Mouse (Mus musculus) monocyte, adult 2 months (primary cell): ENCODE results near the gene Rasl11a.
A peak's percentile ranks its signal among the peaks of the same experiment; 100 is the strongest.

Experiments used
- DNase-seq, 2 experiments: peaks; one replicate each; pipeline ENCODE4 v3.0.0; 2022; ENCODE audit warnings: low spot score in 2 of 2, low read depth in 1 of 2

Rasl11a gene

DNA sequence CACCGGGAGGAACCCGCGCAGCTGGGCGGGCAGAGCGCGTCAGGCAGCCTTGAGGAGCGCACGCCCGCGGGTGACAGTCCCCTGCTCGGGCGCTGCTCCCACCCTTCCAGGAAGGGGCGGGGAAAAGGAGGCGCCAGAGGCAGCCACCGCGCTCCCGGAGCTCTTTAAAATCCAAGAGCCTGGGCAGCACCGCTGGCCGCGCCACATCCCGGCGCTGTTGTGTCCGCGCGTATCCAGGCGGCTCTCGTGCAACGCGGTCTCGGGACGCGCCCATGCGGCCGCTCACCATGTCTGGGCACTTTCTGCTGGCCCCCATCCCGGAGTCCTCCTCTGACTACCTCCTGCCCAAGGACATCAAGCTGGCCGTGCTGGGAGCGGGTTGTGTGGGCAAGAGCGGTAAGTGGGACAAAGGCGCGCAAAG is at the start of gene Rasl11a:
Gene Rasl11a (plus strand): TSS at position 127 of the 421 bp plus-strand sequence.
- DNase-seq = peak in 1 of 2 experiments; percentile 8

DNA sequence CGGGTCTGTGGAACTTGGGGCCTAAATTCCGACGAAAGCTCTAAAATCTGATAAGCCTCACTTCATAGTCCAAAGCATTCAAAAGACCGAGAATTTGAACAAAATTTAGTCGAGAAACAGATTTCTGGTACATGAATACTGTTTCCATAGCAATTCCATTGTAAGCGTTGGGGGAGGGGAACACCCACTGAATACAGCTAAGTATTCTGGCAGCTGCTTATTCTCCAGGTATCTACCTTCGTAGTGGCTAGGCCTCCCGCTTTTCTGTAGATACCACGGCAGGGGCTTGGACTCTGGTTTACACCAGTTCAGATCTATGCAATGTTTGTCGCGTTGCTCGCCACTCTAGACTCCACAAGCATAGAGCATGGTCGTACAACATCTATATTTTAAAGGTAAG is 49.1 kb upstream of the Rasl11a start:
- DNase-seq = no peak

DNA sequence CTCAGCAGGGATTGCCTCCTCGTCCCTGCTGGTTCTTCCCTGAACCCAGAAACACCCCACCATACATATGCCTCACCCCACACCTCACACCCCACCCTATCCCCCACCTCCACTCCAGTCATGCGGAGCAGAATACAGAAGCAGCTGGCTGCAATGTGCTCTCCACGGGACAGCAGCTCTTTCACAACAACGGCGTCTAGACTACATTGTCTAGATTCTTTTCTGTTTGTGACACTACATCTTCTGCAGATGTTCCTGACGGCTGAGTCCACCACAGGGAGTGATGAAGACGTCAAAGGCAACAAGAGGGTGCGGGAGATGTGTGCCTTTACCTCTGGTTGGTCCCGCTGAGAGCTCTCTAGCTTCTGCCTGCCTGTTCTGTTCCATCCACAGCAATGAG is 46.8 kb upstream of the Rasl11a start:
- DNase-seq = no peak

GRCm38 (mm10) chr5:146806004-146806430 is 38.9 kb upstream of the Rasl11a start:
- DNase-seq = peak in 1 of 2 experiments; percentile 22

- no peak for DNase-seq
These were observed 34.9 kb upstream of the Rasl11a start for GRCm38 (mm10) chr5:146809951-146810350.

GRCm38 (mm10) chr5:146812866-146813265 is 32.0 kb upstream of the Rasl11a start:
- DNase-seq = no peak

- no peak for DNase-seq
These were observed 31.4 kb upstream of the Rasl11a start for GRCm38 (mm10) chr5:146813421-146813820.

DNA sequence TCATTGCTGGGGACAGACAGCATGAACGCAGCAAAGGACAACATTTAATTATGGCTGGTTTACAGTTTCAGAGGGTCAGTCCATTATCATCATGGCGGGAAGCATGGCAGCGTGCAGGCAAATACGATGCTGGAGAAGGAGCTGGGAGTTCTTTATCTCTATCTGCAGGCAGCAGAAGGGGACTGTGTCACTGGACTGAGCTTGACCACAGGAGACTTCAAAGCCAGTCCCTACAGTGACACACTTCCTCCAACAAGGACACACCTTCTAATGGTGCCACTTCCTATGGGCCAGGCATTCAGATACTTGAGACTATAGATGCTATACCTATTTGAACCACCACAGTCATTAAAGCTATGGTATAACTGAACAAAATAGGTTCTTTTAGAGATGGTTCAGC is 29.5 kb upstream of the Rasl11a start:
- no peak for DNase-seq

DNA sequence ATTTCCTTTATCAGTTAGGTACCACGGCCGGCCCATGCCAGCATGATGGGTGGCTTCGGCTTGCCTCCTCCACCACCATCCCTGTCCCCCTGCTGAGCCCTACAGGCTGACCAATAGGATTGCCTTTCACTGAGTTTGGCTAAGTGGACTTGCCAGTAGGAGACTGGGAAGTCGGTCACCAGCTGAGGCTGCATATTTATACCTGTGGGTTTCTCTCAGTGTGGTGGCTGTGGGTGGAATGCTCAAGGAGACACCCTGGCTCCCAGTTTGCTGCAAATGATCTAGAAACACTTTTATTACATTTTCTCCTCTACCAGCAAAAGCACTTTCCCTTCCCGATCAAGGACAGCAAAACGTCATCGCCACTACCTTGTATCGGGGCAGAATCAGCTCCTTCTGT is 27.3 kb upstream of the Rasl11a start:
- no peak for DNase-seq

- DNase-seq = peak in 1 of 2 experiments; percentile 12
These were observed 25.8 kb upstream of the Rasl11a start for GRCm38 (mm10) chr5:146818906-146819623.

DNA sequence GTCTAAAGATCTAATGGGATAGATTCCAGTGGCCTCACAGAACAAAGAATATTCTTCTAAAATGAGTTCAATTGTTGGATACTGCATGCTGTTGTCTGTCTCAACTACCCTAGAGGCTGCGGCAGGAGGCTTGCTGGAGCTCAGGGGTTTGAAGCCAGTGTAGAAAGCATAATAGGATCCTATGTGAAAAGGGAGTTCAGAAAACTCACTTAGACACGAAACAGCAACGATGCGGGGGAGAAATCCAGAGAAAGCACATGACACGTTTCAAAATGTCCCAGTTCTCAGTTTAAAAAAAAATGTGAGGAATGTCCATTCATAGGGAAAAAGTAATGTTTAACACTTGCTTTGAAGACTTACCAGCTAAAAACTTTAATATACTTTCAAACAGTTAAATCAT is 21.9 kb upstream of the Rasl11a start:
- DNase-seq = no peak

DNA sequence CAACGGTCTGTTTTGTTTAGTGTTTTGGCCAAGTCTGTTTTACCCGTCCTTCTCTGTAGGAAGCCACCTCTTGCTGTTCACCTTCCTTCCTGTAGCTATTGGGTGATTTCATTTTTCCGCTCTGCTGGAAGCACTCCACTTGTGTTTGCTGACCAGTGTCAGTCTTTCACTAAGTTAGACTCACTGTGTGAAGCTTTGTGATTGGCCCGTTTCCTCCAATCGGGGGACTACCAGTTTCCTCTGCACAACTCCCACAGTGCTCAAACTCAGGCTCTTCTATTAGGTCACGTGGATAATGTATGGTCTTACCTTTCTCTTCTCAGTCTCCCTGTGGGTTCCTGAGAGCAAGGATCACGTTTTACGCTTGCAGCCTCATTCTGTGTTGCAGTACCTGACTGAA is 15.3 kb upstream of the Rasl11a start:
- no peak for DNase-seq

GRCm38 (mm10) chr5:146832435-146832768 is 12.5 kb upstream of the Rasl11a start:
- no peak for DNase-seq

DNA sequence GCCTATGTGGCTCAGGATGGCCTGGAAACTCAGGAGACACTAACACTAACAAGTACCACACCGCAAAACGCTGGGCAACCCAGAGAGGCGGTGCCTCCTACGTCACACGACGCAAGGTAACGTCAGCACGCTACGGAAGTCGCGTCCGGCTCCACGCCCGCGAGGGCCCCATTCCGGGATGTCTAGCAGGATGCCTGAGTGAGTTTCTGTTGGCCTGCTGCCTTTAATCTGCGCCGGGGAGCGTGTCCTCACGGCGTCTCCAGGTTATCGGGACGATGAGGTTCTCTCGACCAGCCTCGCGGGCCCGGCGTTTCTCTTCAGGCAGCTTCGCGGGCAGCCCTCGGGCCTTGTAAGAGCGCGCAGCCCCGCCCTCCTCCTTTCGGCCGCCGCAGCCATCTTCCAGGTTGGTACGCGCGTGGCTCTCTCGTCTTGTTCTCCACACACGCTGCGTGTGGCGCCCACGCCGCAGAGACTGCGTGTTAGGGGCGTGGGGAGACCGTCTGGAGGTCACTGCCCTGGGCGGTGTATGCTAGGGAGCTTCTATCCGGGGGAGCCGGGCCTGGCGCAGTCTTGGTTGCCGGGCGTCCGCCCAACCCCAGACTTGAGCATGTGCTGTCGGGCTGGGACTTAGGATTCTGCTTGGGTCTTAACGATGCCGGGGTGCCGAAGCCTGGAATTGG is 12.0 kb upstream of the Rasl11a start, which contains the start of gene Rpl21:
Gene Rpl21 (plus strand): TSS at position 122 of the 680 bp plus-strand sequence.
- DNase-seq = peak; percentile 86 to 97

- no peak for DNase-seq
These were observed 11.1 kb upstream of the Rasl11a start for GRCm38 (mm10) chr5:146833673-146834201.

DNA sequence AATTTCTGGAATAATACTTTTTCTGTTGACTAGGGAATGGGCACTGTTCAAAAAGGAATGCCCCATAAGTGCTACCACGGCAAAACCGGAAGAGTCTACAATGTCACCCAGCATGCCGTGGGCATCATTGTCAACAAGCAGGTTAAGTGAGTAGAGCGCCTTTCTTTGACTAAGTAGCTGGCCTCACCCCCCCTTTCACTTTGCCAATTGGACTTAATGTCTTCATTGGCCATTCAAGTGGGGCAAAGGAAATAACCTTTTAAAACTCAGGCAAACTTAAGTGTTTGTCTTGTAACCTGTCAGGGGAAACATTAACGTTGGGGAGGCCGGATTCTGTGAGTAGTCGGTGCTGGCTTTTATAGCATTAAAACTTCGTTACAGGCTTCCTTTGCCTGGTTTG is 9.9 kb upstream of the Rasl11a start:
- DNase-seq = no peak

- DNase-seq = no peak
These were observed 6.7 kb upstream of the Rasl11a start for GRCm38 (mm10) chr5:146837967-146838720.

- no peak for DNase-seq
These were observed 5.8 kb upstream of the Rasl11a start for GRCm38 (mm10) chr5:146838836-146839648.

DNA sequence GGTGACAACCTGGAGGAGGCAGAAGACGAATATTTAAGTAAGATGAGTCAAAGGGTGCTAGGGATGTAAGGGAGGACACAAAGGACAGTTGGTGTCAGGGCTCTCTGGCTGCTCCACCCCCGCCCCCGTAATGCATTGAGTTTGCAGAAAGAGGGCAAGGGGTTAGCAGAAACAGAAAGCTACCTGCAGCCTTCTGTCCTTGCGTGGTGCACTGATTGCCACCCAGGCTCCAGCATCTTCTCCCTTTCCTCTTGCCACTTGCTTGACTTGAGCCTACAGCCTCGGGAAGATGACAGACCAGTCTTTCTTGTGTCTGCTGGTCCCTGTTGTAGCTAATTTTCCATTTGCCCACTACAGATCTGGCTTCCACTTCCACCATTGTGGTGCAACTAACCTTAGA is 5.1 kb upstream of the Rasl11a start:
- DNase-seq = no peak

- DNase-seq = no peak
These were observed 4.4 kb upstream of the Rasl11a start for GRCm38 (mm10) chr5:146840422-146840821.

DNA sequence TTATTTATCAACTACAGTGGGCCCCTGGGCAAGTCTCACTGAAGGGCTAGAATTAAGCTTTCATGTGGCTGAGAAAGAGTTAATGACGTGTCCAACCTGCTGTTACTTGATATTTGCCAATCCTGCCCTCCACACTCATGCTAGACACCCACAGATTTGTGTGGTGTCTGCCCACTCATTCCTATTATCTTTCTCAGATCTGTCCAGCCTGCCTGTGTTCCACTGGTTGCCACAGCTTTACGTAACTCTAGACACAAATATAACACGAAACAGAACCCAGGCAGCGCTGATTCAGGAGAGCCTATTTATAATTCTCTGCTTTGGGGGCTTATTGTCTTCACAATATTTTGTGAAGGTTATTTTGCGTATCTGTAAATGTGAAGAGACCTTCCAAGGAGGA is 3.6 kb upstream of the Rasl11a start:
- no peak for DNase-seq
